Mouse (Mus musculus): Measurements from ENCODE around the gene Mmd. TPM values are rescaled to one million over a fixed set of nuclear protein-coding genes. Genes with fewer than 3 reads are reported as not detected.

The Mmd gene
- total RNA-seq, 2 experiments from 2014 or later: 217 TPM

GRCm38 (mm10) chr11:90247793-90248192, 1.5 kb upstream of the Mmd start:
- no peak for DNase-seq (ENCODE audit: low spot score in 2 of 2)

- DNase-seq (ENCODE audit: low spot score in 2 of 2): no peak
These were observed 465 bp downstream of the Mmd start for GRCm38 (mm10) chr11:90249701-90250141.

GRCm38 (mm10) chr11:90250189-90250588, 933 bp downstream of the Mmd start:
- DNase-seq (ENCODE audit: low spot score in 2 of 2): no peak

- no peak for DNase-seq (ENCODE audit: low spot score in 2 of 2)
These were observed 1.5 kb downstream of the Mmd start for GRCm38 (mm10) chr11:90250730-90251129.

GRCm38 (mm10) chr11:90251923-90252322, 2.7 kb downstream of the Mmd start:
- no peak for DNase-seq (ENCODE audit: low spot score in 2 of 2)

- no peak for DNase-seq (ENCODE audit: low spot score in 2 of 2)
These were observed 3.1 kb downstream of the Mmd start for GRCm38 (mm10) chr11:90252366-90252765.

GRCm38 (mm10) chr11:90254536-90254935, 5.3 kb downstream of the Mmd start:
- DNase-seq (ENCODE audit: low spot score in 2 of 2): no peak

GRCm38 (mm10) chr11:90255687-90256086, 6.4 kb downstream of the Mmd start:
- no peak for DNase-seq (ENCODE audit: low spot score in 2 of 2)

- DNase-seq (ENCODE audit: low spot score in 2 of 2): no peak
These were observed 7.7 kb downstream of the Mmd start for GRCm38 (mm10) chr11:90256833-90257525.

- no peak for DNase-seq (ENCODE audit: low spot score in 2 of 2)
These were observed 9.2 kb downstream of the Mmd start for GRCm38 (mm10) chr11:90258321-90258927.

- DNase-seq (ENCODE audit: low spot score in 2 of 2): no peak
These were observed 9.8 kb downstream of the Mmd start for GRCm38 (mm10) chr11:90259071-90259470.

GRCm38 (mm10) chr11:90259826-90260225, 10.6 kb downstream of the Mmd start:
- no peak for DNase-seq (ENCODE audit: low spot score in 2 of 2)

- no peak for DNase-seq (ENCODE audit: low spot score in 2 of 2)
These were observed 14.9 kb downstream of the Mmd start for GRCm38 (mm10) chr11:90264180-90264579.

GRCm38 (mm10) chr11:90265581-90265980, 16.3 kb downstream of the Mmd start:
- no peak for DNase-seq (ENCODE audit: low spot score in 2 of 2)

- DNase-seq (ENCODE audit: low spot score in 2 of 2): no peak
These were observed 19.7 kb downstream of the Mmd start for GRCm38 (mm10) chr11:90268934-90269333.

GRCm38 (mm10) chr11:90269398-90270123, 20.3 kb downstream of the Mmd start:
- no peak for DNase-seq (ENCODE audit: low spot score in 2 of 2)

- DNase-seq (ENCODE audit: low spot score in 2 of 2): no peak
These were observed 21.0 kb downstream of the Mmd start for GRCm38 (mm10) chr11:90270132-90270877.

- DNase-seq (ENCODE audit: low spot score in 2 of 2): no peak
These were observed 24.9 kb downstream of the Mmd start for GRCm38 (mm10) chr11:90274187-90274586.

GRCm38 (mm10) chr11:90275663-90276062, 26.4 kb downstream of the Mmd start:
- no peak for DNase-seq (ENCODE audit: low spot score in 2 of 2)

- no peak for DNase-seq (ENCODE audit: low spot score in 2 of 2)
These were observed 26.9 kb downstream of the Mmd start for GRCm38 (mm10) chr11:90276150-90276549.

- no peak for DNase-seq (ENCODE audit: low spot score in 2 of 2)
These were observed 27.3 kb downstream of the Mmd start for GRCm38 (mm10) chr11:90276561-90276960.

- no peak for DNase-seq (ENCODE audit: low spot score in 2 of 2)
These were observed 30.8 kb downstream of the Mmd start for GRCm38 (mm10) chr11:90280069-90280468.
